Mouse (Mus musculus) heart, postnatal 4 days (tissue): Measurements from ENCODE around the gene Kif17. TPM values are rescaled to one million over a fixed set of nuclear protein-coding genes. Genes with fewer than 3 reads are reported as not detected.
A peak's percentile ranks its signal among the peaks of the same experiment; 100 is the strongest.

Source experiments
- DNase-seq: peaks from one replicate; pipeline ENCODE4 v3.0.0; 2021
- microRNA-seq, 2 experiments: library from miRNA; unstranded; fragments of <30 nt; microRNA quantifications; one replicate each; pipeline ENCODE4 v1.2.0; 2021 to 2022
- total RNA-seq, 2 experiments: library from RNA; stranded (reverse); gene quantifications; 2 replicates each; pipeline ENCODE4 v1.2.3; 2021

Gene Kif17
- total RNA-seq, 2 experiments from 2014 or later: 0.14 to 0.23 TPM

- DNase-seq: peak; percentile 59
Measured at GRCm38 (mm10) chr4:138343341-138343837, 93.2 kb downstream of the Kif17 start.

DNA sequence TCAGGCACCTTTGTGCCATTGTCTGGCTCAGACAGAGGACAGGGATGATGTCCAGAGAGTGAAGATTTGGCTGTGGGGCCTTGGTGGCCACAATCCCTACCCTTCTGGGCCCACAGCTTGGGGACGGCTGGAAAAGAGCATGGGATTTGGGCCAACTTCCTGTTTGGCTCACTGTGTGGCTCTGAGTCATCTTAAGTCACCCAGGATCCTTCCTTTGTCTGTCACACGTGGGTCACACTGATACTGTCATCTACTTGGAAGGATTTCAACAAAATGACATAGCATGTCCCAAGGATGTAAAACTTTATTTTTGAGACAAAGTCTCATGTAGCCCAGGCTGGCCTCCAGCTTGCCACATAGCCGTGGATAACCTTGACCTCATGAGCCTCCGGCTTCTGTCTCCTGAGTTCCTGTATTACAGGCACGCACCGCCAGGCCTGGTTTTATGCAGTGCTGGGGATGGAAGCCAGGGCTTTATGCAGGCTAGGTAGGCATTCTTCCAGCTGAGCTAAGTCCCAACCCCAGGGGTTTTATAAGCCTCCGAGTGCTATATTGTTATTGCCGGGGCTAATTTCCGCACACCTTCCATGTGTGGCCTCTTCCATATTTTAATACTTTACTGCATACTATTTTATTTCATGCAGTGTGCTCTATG is 94.8 kb downstream of the Kif17 start:
- peak; percentile 65 for DNase-seq

- no peak for DNase-seq
Measured at GRCm38 (mm10) chr4:138347280-138347679, 97.0 kb downstream of the Kif17 start.

GRCm38 (mm10) chr4:138348716-138349115 is 98.5 kb downstream of the Kif17 start:
- no peak for DNase-seq

Small RNA genes lying within 50 kb of the gene (microRNA-seq; reads per million reads assigned to microRNA genes)
- gene Gm27646 (0 to 0.61 reads per million in 2 experiments), gene Mir7019 (4.3 to 5.2 reads per million in 2 experiments)

Other genes starting within 250 kb of the Kif17 start
- gene Hp1bp3, start 34.1 kb upstream of the Kif17 start, total RNA-seq: 100 to 1,000 TPM in 1 of 2 experiments, 10 to 100 TPM in 1; 93.7 to 102 TPM
- gene Sh2d5, start within 50 bp of the Kif17 start, total RNA-seq: under 1 TPM; 0.29 to 0.36 TPM
- 100 to 1,000 TPM; 104 to 105 TPM for gene Ddost, start 54.3 kb downstream of the Kif17 start, total RNA-seq
- 100 to 1,000 TPM; 163 to 177 TPM for gene Pink1, start 75.9 kb downstream of the Kif17 start, total RNA-seq
- 1 to 10 TPM; 5.9 to 6.9 TPM for gene Cda, start 117.6 kb downstream of the Kif17 start, total RNA-seq
- not detected for gene Fam43b, start 146.1 kb downstream of the Kif17 start, total RNA-seq
- 10 to 100 TPM; 55.2 to 62.7 TPM for gene Mul1, start 184.2 kb downstream of the Kif17 start, total RNA-seq
- gene Camk2n1, start 203.9 kb downstream of the Kif17 start, total RNA-seq: 1 to 10 TPM; 6.8 to 8.0 TPM